Mouse (Mus musculus) lung, embryonic 14.5 days (tissue): Measurements from ENCODE around the gene Sema3e. TPM values are rescaled to one million over a fixed set of nuclear protein-coding genes. Genes with fewer than 3 reads are reported as not detected.

Experiments
- ATAC-seq: fragments of 200-750 bp; cut with Nextera tagmentation; 2 replicates; pipeline ENCODE4 v1.8.0; 2017; ENCODE audit warnings: mild to moderate bottlenecking, moderate TSS enrichment, moderate library complexity; ENCODE audit not compliant: insufficient read depth
- DNase-seq: peaks from one replicate; pipeline ENCODE4 v3.0.0-alpha.2; 2015
- H3K27ac ChIP-seq: fragments of 300-500 bp; sonication (generic); 2 replicates; pipeline ENCODE4 v1.5.1; 2014; ENCODE audit warnings: low read depth, mild to moderate bottlenecking, moderate library complexity
- H3K27me3 ChIP-seq: fragments of 300-500 bp; sonication (generic); 2 replicates; pipeline ENCODE4 v1.6.1; 2014; ENCODE audit warnings: low read length, control low read depth; ENCODE audit not compliant: insufficient read depth
- H3K36me3 ChIP-seq: fragments of 300-500 bp; sonication (generic); 2 replicates; pipeline ENCODE4 v1.6.1; 2014; ENCODE audit warnings: control low read depth; ENCODE audit not compliant: insufficient read depth
- H3K4me1 ChIP-seq: fragments of 300-500 bp; sonication (generic); 2 replicates; pipeline ENCODE4 v1.6.1; 2014; ENCODE audit warnings: antibody characterized with exemption, control low read depth; ENCODE audit not compliant: insufficient read depth
- H3K4me2 ChIP-seq: fragments of 300-500 bp; sonication (generic); 2 replicates; pipeline ENCODE4 v1.6.1; 2014; ENCODE audit warnings: mild to moderate bottlenecking
- H3K4me3 ChIP-seq: fragments of 300-500 bp; sonication (generic); 2 replicates; pipeline ENCODE4 v1.5.1; 2014; ENCODE audit warnings: low read depth, low read length
- H3K9ac ChIP-seq: fragments of 300-500 bp; sonication (generic); 2 replicates; pipeline ENCODE4 v1.6.1; 2014
- H3K9me3 ChIP-seq: fragments of 300-500 bp; sonication (generic); 2 replicates; pipeline ENCODE4 v1.6.1; 2016; ENCODE audit warnings: low read depth, low read length, control low read depth
- CTCF ChIP-seq: IDR thresholded peaks from 2 replicates; pipeline ENCODE4 v1.5.1; 2016; ENCODE audit warnings: antibody characterized with exemption, low read depth
- WGBS: fragments of 180-500 bp; shearing (Covaris S2); extraction: QIAGEN DNeasy Blood & Tissue Kit; methylation state at CpG from one replicate; pipeline ENCODE4 v1.1.7; 2014; 5-methylcytosine and 5-hydroxymethylcytosine counted together
- polyA plus RNA-seq: library from polyadenylated mRNA; unstranded; fragments of >200 nt; fragmentation: Nextera tagmentation; extraction: Ambion mirVana; gene quantifications from 2 replicates; pipeline ENCODE4 v1.2.1, GENCODE M21; 2014

The Sema3e gene
- polyA plus RNA-seq, 1 experiment from 2014 or later: 18.7 TPM

GRCm38 (mm10) chr5:14260156-14260555 is 235.1 kb downstream of the Sema3e start:
- no peaks in the 10 kb centered on the region for H3K36me3 ChIP-seq
- DNase-seq (no peak), ATAC-seq (no peak)
- H3K9me3 ChIP-seq: no peaks in the 10 kb centered on the region
- no peaks in the 10 kb centered on the region for H3K4me1 ChIP-seq
- no peak overlapping the region for H3K4me3 ChIP-seq
- H3K27ac ChIP-seq: no peak overlapping the region
- H3K9ac ChIP-seq: no peak overlapping the region
- 93% methylated on average over 4 of the region's 4 CpGs for WGBS
- no peaks in the 10 kb centered on the region for H3K27me3 ChIP-seq
- no peak overlapping the region for H3K4me2 ChIP-seq
- TF ChIP-seq CTCF: no peak

GRCm38 (mm10) chr5:14267400-14267799 is 242.3 kb downstream of the Sema3e start:
- Histone ChIP-seq H3K9me3 (no peaks in the 10 kb centered on the region), H3K4me2 (no peak overlapping the region), H3K27me3 (no peaks in the 10 kb centered on the region), H3K4me1 (no peaks in the 10 kb centered on the region), H3K4me3 (no peak overlapping the region), H3K27ac (no peak overlapping the region), H3K36me3 (no peaks in the 10 kb centered on the region), H3K9ac (no peak overlapping the region)
- ATAC-seq: no peak
- WGBS: 68% methylated on average over 2 of the region's 2 CpGs
- no peak for DNase-seq
- no peak for TF ChIP-seq CTCF

Other genes starting within 250 kb of the Sema3e start
- gene Speer3, start 233.7 kb upstream of the Sema3e start, polyA plus RNA-seq: not detected in 2 replicates